Mouse (Mus musculus): Measurements from ENCODE around the gene Clstn2. TPM values are rescaled to one million over a fixed set of nuclear protein-coding genes. Genes with fewer than 3 reads are reported as not detected.

The Clstn2 gene
- total and polyA plus RNA-seq, 3 experiments, result not detected

DNA sequence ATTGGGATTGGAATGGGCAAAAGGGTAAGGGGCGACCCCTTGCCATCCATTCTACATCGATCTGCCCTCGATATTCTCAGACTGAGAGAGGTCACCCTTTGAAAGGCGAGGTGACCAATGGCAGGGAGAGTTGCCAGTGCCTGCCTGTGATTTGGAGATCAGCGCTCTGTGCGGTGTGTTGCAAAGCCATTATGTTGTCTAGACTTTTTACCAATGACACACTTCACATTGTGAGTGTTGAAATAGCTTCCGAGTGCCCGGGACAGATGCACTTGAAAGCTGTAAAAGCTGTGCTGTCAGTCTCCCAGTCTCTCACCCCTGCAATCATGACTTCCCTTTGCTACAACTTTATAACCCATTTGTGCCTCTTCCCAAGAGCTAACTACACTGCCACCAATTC, 362.3 kb downstream of the Clstn2 start:
- no peaks in the 10 kb centered on the region for H3K9me3 ChIP-seq (replicated peaks; ENCODE audit: insufficient read depth, low read length)
- no peak for TF ChIP-seq TBP (IDR thresholded peaks at IDR 0.05; ENCODE audit: low read depth, low read length)
- no peak for TF ChIP-seq ELF1 (IDR thresholded peaks at IDR 0.05; ENCODE audit: low read depth, low read length)
- no peak for TF ChIP-seq ZMIZ1 (IDR thresholded peaks at IDR 0.05; ENCODE audit: low read depth, low read length)
- no peak for TF ChIP-seq MXI1 (IDR thresholded peaks at IDR 0.05; ENCODE audit: low read depth, low read length)
- TF ChIP-seq ZC3H11A (IDR thresholded peaks at IDR 0.05; ENCODE audit: low read depth, low read length), result no peak

GRCm38 (mm10) chr9:97660989-97661388, 372.0 kb downstream of the Clstn2 start:
- H3K4me1 ChIP-seq (ENCODE audit: control insufficient read depth in 1 of 2, insufficient read depth in 2 of 2, low read length in 2 of 2), result no peaks in the 10 kb centered on the region
- no peak for DNase-seq (ENCODE audit: low read depth, low spot score)
- H3K9me3 ChIP-seq (replicated peaks; ENCODE audit: insufficient read depth, low read length), result no peaks in the 10 kb centered on the region

More for the DNA sequence above, 362.3 kb downstream of the Clstn2 start:
- H3K4me1 ChIP-seq (ENCODE audit: control insufficient read depth in 1 of 2, insufficient read depth in 2 of 2, low read length in 2 of 2), result no peaks in the 10 kb centered on the region
- H3K27ac ChIP-seq (ENCODE audit: control insufficient read depth, low read depth, low read length), result no peak overlapping the region
- no peak overlapping the region for H3K9ac ChIP-seq (ENCODE audit: control insufficient read depth, low read depth, low read length, poor library complexity, severe bottlenecking)
- no peaks in the 10 kb centered on the region for H3K79me2 ChIP-seq (ENCODE audit: control insufficient read depth, insufficient read depth, low read length, poor library complexity)
- DNase-seq (ENCODE audit: low read depth, low spot score), result no peak
- no peaks in the 10 kb centered on the region for H3K36me3 ChIP-seq (ENCODE audit: control insufficient read depth in 1 of 2, insufficient read depth in 2 of 2, low read length in 2 of 2)
- H3K4me3 ChIP-seq (ENCODE audit: control insufficient read depth in 1 of 2, insufficient read depth in 1 of 2, low read depth in 2 of 2, low read length in 2 of 2), result no peak overlapping the region
- no peaks in the 10 kb centered on the region for H3K27me3 ChIP-seq (ENCODE audit: control insufficient read depth in 1 of 2, insufficient read depth in 2 of 2, low read length in 2 of 2)

DNA sequence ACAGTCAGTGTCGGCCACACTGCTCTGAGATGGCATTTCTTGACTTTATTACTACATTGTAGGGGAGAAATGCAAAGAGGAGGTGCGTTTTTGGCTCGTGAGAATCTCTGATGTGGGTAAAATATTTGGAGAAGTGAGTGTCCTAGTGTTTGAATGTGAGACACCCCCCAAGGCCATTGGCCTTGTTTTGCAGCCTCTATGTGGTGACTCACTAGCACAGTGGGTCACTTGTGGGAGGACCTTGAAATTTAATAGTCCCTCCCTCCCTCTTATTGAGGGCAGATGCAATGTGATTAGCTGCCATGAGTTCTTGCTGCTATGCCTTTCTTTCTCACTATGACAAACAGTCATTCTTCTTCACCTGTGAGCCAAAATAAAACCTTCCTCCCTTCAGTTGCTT, 374.2 kb downstream of the Clstn2 start:
- Histone ChIP-seq H3K27me3 (ENCODE audit: control insufficient read depth in 1 of 2, insufficient read depth in 2 of 2, low read length in 2 of 2) (no peaks in the 10 kb centered on the region), H3K36me3 (ENCODE audit: control insufficient read depth in 1 of 2, insufficient read depth in 2 of 2, low read length in 2 of 2) (no peaks in the 10 kb centered on the region), H3K9ac (ENCODE audit: control insufficient read depth, low read depth, low read length, poor library complexity, severe bottlenecking) (no peak overlapping the region), H3K4me3 (ENCODE audit: control insufficient read depth in 1 of 2, insufficient read depth in 1 of 2, low read depth in 2 of 2, low read length in 2 of 2) (no peak overlapping the region), H3K79me2 (ENCODE audit: control insufficient read depth, insufficient read depth, low read length, poor library complexity) (no peaks in the 10 kb centered on the region), H3K27ac (ENCODE audit: control insufficient read depth, low read depth, low read length) (no peak overlapping the region), H3K9me3 (replicated peaks; ENCODE audit: insufficient read depth, low read length) (no peaks in the 10 kb centered on the region), H3K4me1 (ENCODE audit: control insufficient read depth in 1 of 2, insufficient read depth in 2 of 2, low read length in 2 of 2) (no peaks in the 10 kb centered on the region)
- no peak for TF ChIP-seq MEF2A (IDR thresholded peaks at IDR 0.05; ENCODE audit: extremely low read depth, insufficient replicate concordance, low read depth, low read length, poor library complexity, severe bottlenecking)
- TF ChIP-seq GABPA (IDR thresholded peaks at IDR 0.05; ENCODE audit: low read depth, low read length), result no peak
- TF ChIP-seq RAD21 (IDR thresholded peaks at IDR 0.05; ENCODE audit: low read depth, low read length), result no peak
- no peak for TF ChIP-seq ELF1 (IDR thresholded peaks at IDR 0.05; ENCODE audit: low read depth, low read length)
- no peak for TF ChIP-seq CHD1 (IDR thresholded peaks at IDR 0.05; ENCODE audit: low read depth, low read length)
- no peak for TF ChIP-seq USF2 (IDR thresholded peaks at IDR 0.05; ENCODE audit: borderline replicate concordance in 1 of 2, insufficient read depth in 1 of 2, low read depth in 1 of 2, low read length in 2 of 2)
- no peak for TF ChIP-seq NELFE (IDR thresholded peaks at IDR 0.05; ENCODE audit: low read depth, low read length)
- TF ChIP-seq NRF1 (IDR thresholded peaks at IDR 0.05; ENCODE audit: insufficient read depth, low read depth, low read length, poor library complexity, severe bottlenecking), result no peak
- TF ChIP-seq TAL1 (IDR thresholded peaks at IDR 0.05; ENCODE audit: low read length), result no peak
- TF ChIP-seq KAT2A (conservative IDR thresholded peaks at IDR 0.05; ENCODE audit: low read depth, low read length), result no peak
- no peak for TF ChIP-seq HCFC1 (IDR thresholded peaks at IDR 0.05; ENCODE audit: low read depth, low read length)
- no peak for TF ChIP-seq BHLHE40 (IDR thresholded peaks at IDR 0.05; ENCODE audit: borderline replicate concordance, low read depth, low read length)
- no peak for TF ChIP-seq POLR2AphosphoS2 (IDR thresholded peaks at IDR 0.05; ENCODE audit: low read length)
- no peak for TF ChIP-seq SMC3 (IDR thresholded peaks at IDR 0.05; ENCODE audit: low read depth, low read length)
- no peak for TF ChIP-seq EP300 (IDR thresholded peaks at IDR 0.05; ENCODE audit: low read depth in 1 of 2, low read length in 2 of 2)
- no peak for TF ChIP-seq MAX (IDR thresholded peaks at IDR 0.05; ENCODE audit: low read length)
- DNase-seq (ENCODE audit: low read depth, low spot score), result no peak

More at GRCm38 (mm10) chr9:97660989-97661388, 372.0 kb downstream of the Clstn2 start:
- Histone ChIP-seq H3K79me2 (ENCODE audit: control insufficient read depth, insufficient read depth, low read length, poor library complexity) (no peaks in the 10 kb centered on the region), H3K36me3 (ENCODE audit: control insufficient read depth in 1 of 2, insufficient read depth in 2 of 2, low read length in 2 of 2) (no peaks in the 10 kb centered on the region), H3K27me3 (ENCODE audit: control insufficient read depth in 1 of 2, insufficient read depth in 2 of 2, low read length in 2 of 2) (no peaks in the 10 kb centered on the region), H3K4me3 (ENCODE audit: control insufficient read depth in 1 of 2, insufficient read depth in 1 of 2, low read depth in 2 of 2, low read length in 2 of 2) (no peak overlapping the region), H3K9ac (ENCODE audit: control insufficient read depth, low read depth, low read length, poor library complexity, severe bottlenecking) (no peak overlapping the region), H3K27ac (ENCODE audit: control insufficient read depth, low read depth, low read length) (no peak overlapping the region)
- TF ChIP-seq MAX (IDR thresholded peaks at IDR 0.05; ENCODE audit: low read length) (no peak), RCOR1 (IDR thresholded peaks at IDR 0.05; ENCODE audit: low read depth, low read length) (no peak), GABPA (IDR thresholded peaks at IDR 0.05; ENCODE audit: low read depth, low read length) (no peak), BHLHE40 (IDR thresholded peaks at IDR 0.05; ENCODE audit: borderline replicate concordance, low read depth, low read length) (no peak), USF2 (IDR thresholded peaks at IDR 0.05; ENCODE audit: borderline replicate concordance in 1 of 2, insufficient read depth in 1 of 2, low read depth in 1 of 2, low read length in 2 of 2) (no peak), JUND (IDR thresholded peaks at IDR 0.05; ENCODE audit: low read depth, low read length) (no peak), SMC3 (IDR thresholded peaks at IDR 0.05; ENCODE audit: low read depth, low read length) (no peak)
